Mouse (Mus musculus) midbrain, embryonic 12.5 days (tissue): ENCODE data around the gene Olfr1062. TPM values are rescaled to one million over a fixed set of nuclear protein-coding genes. Genes with fewer than 3 reads are reported as not detected.
"Not testable (repeated sequence)": the region's sequence is repeated elsewhere in the genome, so short reads cannot be mapped to it uniquely, and the experiment has no call there.

Source experiments
- ATAC-seq: fragments of 200-750 bp; cut with Nextera tagmentation; 2 replicates; pipeline ENCODE4 v1.8.0; 2017; ENCODE audit warnings: low read depth, moderate TSS enrichment, moderate library complexity; ENCODE audit not compliant: low FRiP score
- H3K27ac ChIP-seq: fragments of 300-500 bp; sonication (generic); replicated peaks from 2 replicates; pipeline ENCODE4 v1.5.1; 2016; ENCODE audit warnings: mild to moderate bottlenecking
- H3K27me3 ChIP-seq: fragments of 300-500 bp; sonication (generic); 2 replicates; pipeline ENCODE4 v1.6.1; 2016; ENCODE audit warnings: mild to moderate bottlenecking
- H3K36me3 ChIP-seq: fragments of 300-500 bp; sonication (generic); 2 replicates; pipeline ENCODE4 v1.6.1; 2016
- H3K4me1 ChIP-seq: fragments of 300-500 bp; sonication (generic); 2 replicates; pipeline ENCODE4 v1.6.1; 2016
- H3K4me2 ChIP-seq: fragments of 300-500 bp; sonication (generic); replicated peaks from 2 replicates; pipeline ENCODE4 v1.6.1; 2016; ENCODE audit warnings: mild to moderate bottlenecking, moderate library complexity
- H3K4me3 ChIP-seq: fragments of 300-500 bp; sonication (generic); 2 replicates; pipeline ENCODE4 v1.5.1; 2016; ENCODE audit warnings: mild to moderate bottlenecking
- H3K9ac ChIP-seq: fragments of 300-500 bp; sonication (generic); replicated peaks from 2 replicates; pipeline ENCODE4 v1.6.1; 2016; ENCODE audit warnings: mild to moderate bottlenecking, moderate library complexity
- H3K9me3 ChIP-seq: fragments of 300-500 bp; sonication (generic); 2 replicates; pipeline ENCODE4 v1.6.1; 2016; ENCODE audit warnings: mild to moderate bottlenecking
- WGBS: fragments of 180-500 bp; shearing (Covaris S2); methylation state at CpG from one replicate; pipeline ENCODE4 v1.1.7; 2016; 5-methylcytosine and 5-hydroxymethylcytosine counted together
- polyA plus RNA-seq: library from polyadenylated mRNA; unstranded; fragments of >200 nt; fragmentation: Nextera tagmentation; extraction: Ambion mirVana; gene quantifications from 2 replicates; pipeline ENCODE4 v1.2.1, GENCODE M21; 2016

The Olfr1062 gene
- not detected in 2 replicates for polyA plus RNA-seq

- H3K9me3 ChIP-seq, H3K9ac ChIP-seq, H3K4me3 ChIP-seq, H3K36me3 ChIP-seq, H3K4me2 ChIP-seq, H3K27ac ChIP-seq, H3K27me3 ChIP-seq, ATAC-seq, H3K4me1 ChIP-seq: not testable (repeated sequence)
These were observed at the start of gene Olfr1062 for GRCm38 (mm10) chr2:86426649-86427048. TSS of gene Olfr1062 (minus strand) at chr2:86426749.

GRCm38 (mm10) chr2:86464442-86465109 lies 38.0 kb upstream of the Olfr1062 start:
- 40% methylated on average over 10 of the region's 10 CpGs for WGBS
- H3K9ac ChIP-seq = no peak overlapping the region
- peak; percentile 85 for ATAC-seq

GRCm38 (mm10) chr2:86460434-86460833 lies 33.9 kb upstream of the Olfr1062 start:
- ATAC-seq = no peak
- Histone ChIP-seq H3K4me2 (no peak overlapping the region), H3K36me3 (no peaks in the 10 kb centered on the region), H3K4me3 (no peak overlapping the region), H3K9ac (no peak overlapping the region), H3K27ac (no peak overlapping the region), H3K27me3 (no peaks in the 10 kb centered on the region), H3K9me3 (no peaks in the 10 kb centered on the region), H3K4me1 (no peaks in the 10 kb centered on the region)
- 62% methylated on average over 1 of the region's 1 CpGs for WGBS

More at GRCm38 (mm10) chr2:86464442-86465109, 38.0 kb upstream of the Olfr1062 start:
- Histone ChIP-seq H3K27ac (no peak overlapping the region), H3K9me3 (no peaks in the 10 kb centered on the region), H3K4me2 (no peak overlapping the region), H3K36me3 (no peaks in the 10 kb centered on the region), H3K27me3 (no peaks in the 10 kb centered on the region), H3K4me1 (no peaks in the 10 kb centered on the region), H3K4me3 (no peak overlapping the region)

- no peak for ATAC-seq
- no peaks in the 10 kb centered on the region for H3K27me3 ChIP-seq
- no peaks in the 10 kb centered on the region for H3K4me1 ChIP-seq
- no peaks in the 10 kb centered on the region for H3K36me3 ChIP-seq
- no peaks in the 10 kb centered on the region for H3K9me3 ChIP-seq
- WGBS = 90% methylated on average over 1 of the region's 1 CpGs
- no peak within 1 kb of the TSS for H3K27ac ChIP-seq
- no peak within 1 kb of the TSS for H3K4me3 ChIP-seq
- H3K4me2 ChIP-seq = no peak within 1 kb of the TSS
- no peak within 1 kb of the TSS for H3K9ac ChIP-seq
These were observed 29.6 kb upstream of the Olfr1062 start, which contains the start of gene Olfr1066 for GRCm38 (mm10) chr2:86456169-86456568. TSS of gene Olfr1066 (minus strand) at chr2:86456269.

- ATAC-seq, H3K9me3 ChIP-seq, H3K4me1 ChIP-seq, H3K27me3 ChIP-seq, H3K9ac ChIP-seq, H3K4me3 ChIP-seq, H3K4me2 ChIP-seq, H3K36me3 ChIP-seq, H3K27ac ChIP-seq: not testable (repeated sequence)
- 80% methylated on average over 1 of the region's 1 CpGs for WGBS
These were observed 23.9 kb upstream of the Olfr1062 start, which contains the start of gene Olfr1065 for GRCm38 (mm10) chr2:86450491-86450890. TSS of gene Olfr1065 (minus strand) at chr2:86450591.

- H3K4me2 ChIP-seq, H3K36me3 ChIP-seq, H3K4me1 ChIP-seq, H3K9ac ChIP-seq, H3K27ac ChIP-seq, H3K4me3 ChIP-seq, ATAC-seq, H3K9me3 ChIP-seq, H3K27me3 ChIP-seq: not testable (repeated sequence)
- 47% methylated on average over 1 of the region's 1 CpGs for WGBS
These were observed 15.6 kb upstream of the Olfr1062 start for GRCm38 (mm10) chr2:86442101-86442500.

- not testable (repeated sequence) for ATAC-seq, H3K27ac ChIP-seq, H3K9ac ChIP-seq, H3K36me3 ChIP-seq, H3K4me1 ChIP-seq, H3K27me3 ChIP-seq, H3K4me3 ChIP-seq, H3K9me3 ChIP-seq, H3K4me2 ChIP-seq
- 84% methylated on average over 8 of the region's 8 CpGs for WGBS
These were observed 2.0 kb upstream of the Olfr1062 start for GRCm38 (mm10) chr2:86428511-86428910.

- WGBS = 89% methylated on average over 1 of the region's 1 CpGs
- no peaks in the 10 kb centered on the region for H3K4me1 ChIP-seq
- no peak within 1 kb of the TSS for H3K27ac ChIP-seq
- no peaks in the 10 kb centered on the region for H3K27me3 ChIP-seq
- ATAC-seq = no peak
- no peak within 1 kb of the TSS for H3K4me3 ChIP-seq
- H3K4me2 ChIP-seq = no peak within 1 kb of the TSS
- no peak within 1 kb of the TSS for H3K9ac ChIP-seq
- no peaks in the 10 kb centered on the region for H3K36me3 ChIP-seq
- H3K9me3 ChIP-seq = no peaks in the 10 kb centered on the region
These were observed 12.6 kb downstream of the Olfr1062 start, which contains the start of gene Olfr1061 for GRCm38 (mm10) chr2:86413950-86414349. TSS of gene Olfr1061 (minus strand) at chr2:86414050.

- WGBS = 91% methylated on average over 2 of the region's 2 CpGs
- no peaks in the 10 kb centered on the region for H3K27me3 ChIP-seq
- peak; percentile 47; the same call in 1 of the 2 replicates for ATAC-seq
- no peak overlapping the region for H3K9ac ChIP-seq
- H3K4me3 ChIP-seq = no peak overlapping the region
- H3K4me2 ChIP-seq = no peak overlapping the region
- no peaks in the 10 kb centered on the region for H3K36me3 ChIP-seq
- no peaks in the 10 kb centered on the region for H3K9me3 ChIP-seq
- no peak overlapping the region for H3K27ac ChIP-seq
- no peaks in the 10 kb centered on the region for H3K4me1 ChIP-seq
These were observed 31.4 kb downstream of the Olfr1062 start for GRCm38 (mm10) chr2:86395114-86395513.

- H3K4me3 ChIP-seq, H3K9ac ChIP-seq, H3K4me2 ChIP-seq, H3K36me3 ChIP-seq, H3K27ac ChIP-seq, H3K9me3 ChIP-seq, H3K27me3 ChIP-seq, ATAC-seq, H3K4me1 ChIP-seq: not testable (repeated sequence)
These were observed 38.1 kb downstream of the Olfr1062 start, which contains the start of gene Olfr1058 for GRCm38 (mm10) chr2:86388461-86388860. TSS of gene Olfr1058 (minus strand) at chr2:86388561.

- no peak for ATAC-seq
- Histone ChIP-seq H3K9ac (no peak within 1 kb of the TSS), H3K27ac (no peak within 1 kb of the TSS)
These were observed 48.3 kb downstream of the Olfr1062 start, which contains the start of gene Olfr1057 for GRCm38 (mm10) chr2:86378293-86378692. TSS of gene Olfr1057 (minus strand) at chr2:86378393.

More at GRCm38 (mm10) chr2:86378293-86378692, 48.3 kb downstream of the Olfr1062 start, which contains the start of gene Olfr1057:
- Histone ChIP-seq H3K4me2 (no peak within 1 kb of the TSS), H3K4me1 (no peaks in the 10 kb centered on the region), H3K36me3 (no peaks in the 10 kb centered on the region), H3K4me3 (no peak within 1 kb of the TSS), H3K9me3 (no peaks in the 10 kb centered on the region), H3K27me3 (no peaks in the 10 kb centered on the region)
